Mouse (Mus musculus): Measurements from ENCODE around the gene Hoxb7. TPM values are rescaled to one million over a fixed set of nuclear protein-coding genes. Genes with fewer than 3 reads are reported as not detected.

The Hoxb7 gene
- polyA plus RNA-seq, 1 experiment from 2014 or later = 0.25 TPM

DNA sequence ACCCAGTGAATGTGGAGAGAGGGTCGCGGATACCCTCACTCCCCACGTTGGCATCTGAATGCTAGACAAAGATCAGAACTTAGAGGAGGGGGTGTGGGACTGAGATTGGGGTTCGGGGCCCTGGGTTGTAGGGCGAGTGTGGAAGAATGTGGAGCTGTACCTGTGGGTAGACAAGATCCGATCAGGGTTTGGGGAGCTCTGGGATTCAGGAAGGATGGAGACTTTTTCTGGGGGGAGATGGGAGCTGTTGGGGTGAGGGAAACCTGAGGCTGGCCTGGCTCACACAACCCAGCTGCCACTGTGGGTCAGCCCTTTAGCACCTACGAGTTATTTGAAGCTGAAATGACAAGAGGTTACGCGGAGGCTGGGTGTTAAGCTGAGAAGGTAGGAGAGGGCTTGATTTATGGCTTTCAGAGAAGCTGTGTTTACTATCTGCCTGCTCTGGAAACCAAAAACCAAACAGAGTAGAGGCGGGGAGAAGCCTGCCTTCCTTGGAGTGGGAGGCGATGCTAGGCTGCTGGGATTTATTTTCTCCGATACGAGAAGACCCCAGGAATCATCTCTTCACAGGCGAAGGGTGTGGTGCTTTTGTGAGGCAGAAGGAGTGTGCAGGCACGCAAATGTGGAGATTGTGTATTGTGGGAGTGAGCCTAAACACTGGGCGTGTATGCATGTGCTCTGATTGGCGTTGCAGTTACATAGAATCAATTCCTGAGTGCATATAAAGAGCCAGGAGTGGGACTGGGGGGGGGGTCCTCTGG, 47.0 kb downstream of the Hoxb7 start:
- Histone ChIP-seq H3K4me2 (peak overlapping the region; percentile 67), H3K4me1 (peaks cover 7% of the 10 kb centered on the region), H3K27ac (replicated peaks) (peak overlapping the region; percentile 67), H3K9me3 (no peaks in the 10 kb centered on the region), H3K27me3 (replicated peaks) (peaks cover 100% of the 10 kb centered on the region), H3K9ac (peak overlapping the region; percentile 77), H3K4me3 (peak overlapping the region; percentile 50), H3K36me3 (no peaks in the 10 kb centered on the region)
- WGBS = 9% methylated on average over 17 of the region's 17 CpGs
- no peak for ATAC-seq (ENCODE audit: extremely low read depth, insufficient number of reproducible peaks, low FRiP score, low TSS enrichment)

DNA sequence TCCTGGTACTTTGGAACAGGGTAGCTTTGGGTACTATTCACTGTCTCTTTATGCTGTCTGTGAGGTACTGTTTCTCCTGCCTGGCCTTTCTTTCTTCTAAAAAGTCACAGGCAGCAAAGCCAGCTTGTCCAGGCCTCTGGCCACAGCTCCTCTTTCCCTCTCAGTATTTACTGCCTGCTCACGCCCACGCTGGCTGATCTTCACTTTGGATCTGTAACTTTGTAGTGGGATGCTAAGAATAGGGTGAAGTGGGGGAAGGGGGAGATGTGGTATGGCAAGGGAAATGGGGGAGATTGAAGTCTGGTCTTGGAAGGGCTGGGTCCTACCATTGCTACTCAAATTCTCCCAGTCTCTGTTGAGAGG, 47.6 kb downstream of the Hoxb7 start:
- WGBS = 12% methylated on average over 2 of the region's 2 CpGs
- peak overlapping the region; percentile 67 for H3K27ac ChIP-seq (replicated peaks)
- H3K36me3 ChIP-seq = no peaks in the 10 kb centered on the region
- no peak for ATAC-seq (ENCODE audit: extremely low read depth, insufficient number of reproducible peaks, low FRiP score, low TSS enrichment)
- H3K4me3 ChIP-seq = peak overlapping the region; percentile 50
- H3K27me3 ChIP-seq (replicated peaks) = peaks cover 100% of the 10 kb centered on the region
- H3K9ac ChIP-seq = peak overlapping the region; percentile 77
- peaks cover 10% of the 10 kb centered on the region for H3K4me1 ChIP-seq
- H3K9me3 ChIP-seq = no peaks in the 10 kb centered on the region
- H3K4me2 ChIP-seq = peak overlapping the region; percentile 67

- WGBS = 51% methylated on average over 3 of the region's 3 CpGs
- Histone ChIP-seq H3K4me2 (no peak overlapping the region; the same call in 1 of the 2 replicates), H3K9ac (no peak overlapping the region), H3K4me3 (no peak overlapping the region), H3K27me3 (replicated peaks) (peaks cover 100% of the 10 kb centered on the region), H3K27ac (replicated peaks) (no peak overlapping the region), H3K9me3 (no peaks in the 10 kb centered on the region), H3K36me3 (no peaks in the 10 kb centered on the region), H3K4me1 (peaks cover 12% of the 10 kb centered on the region)
- ATAC-seq (ENCODE audit: extremely low read depth, insufficient number of reproducible peaks, low FRiP score, low TSS enrichment) = no peak
These were observed 48.6 kb downstream of the Hoxb7 start for GRCm38 (mm10) chr11:96334998-96335397.

DNA sequence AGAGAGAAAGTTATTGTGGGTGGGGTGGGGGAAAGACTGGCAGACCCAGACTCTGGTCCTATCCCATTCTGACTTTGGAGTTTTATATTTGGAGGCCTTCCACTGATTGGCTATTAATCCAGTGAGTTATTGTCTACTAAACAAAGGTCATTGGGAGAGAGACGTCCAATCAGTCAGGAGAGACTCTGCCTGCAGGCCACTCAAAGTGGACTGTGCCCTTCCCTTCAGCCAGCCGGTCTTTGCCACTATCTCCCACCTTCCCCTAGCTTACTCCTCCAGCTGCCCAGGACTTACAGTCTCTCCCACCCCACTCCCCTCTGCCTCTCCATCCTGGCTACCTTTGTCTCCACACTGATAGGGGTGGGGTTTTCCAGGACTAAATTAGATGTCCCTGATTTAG, 50.2 kb downstream of the Hoxb7 start:
- Histone ChIP-seq H3K4me1 (peaks cover 14% of the 10 kb centered on the region), H3K4me2 (no peak overlapping the region), H3K36me3 (no peaks in the 10 kb centered on the region), H3K9ac (peak overlapping the region; percentile 11; the same call in 1 of the 2 replicates), H3K27me3 (replicated peaks) (peaks cover 100% of the 10 kb centered on the region), H3K4me3 (no peak overlapping the region), H3K9me3 (no peaks in the 10 kb centered on the region), H3K27ac (replicated peaks) (no peak overlapping the region)
- WGBS = 24% methylated on average over 2 of the region's 2 CpGs
- no peak for ATAC-seq (ENCODE audit: extremely low read depth, insufficient number of reproducible peaks, low FRiP score, low TSS enrichment)

DNA sequence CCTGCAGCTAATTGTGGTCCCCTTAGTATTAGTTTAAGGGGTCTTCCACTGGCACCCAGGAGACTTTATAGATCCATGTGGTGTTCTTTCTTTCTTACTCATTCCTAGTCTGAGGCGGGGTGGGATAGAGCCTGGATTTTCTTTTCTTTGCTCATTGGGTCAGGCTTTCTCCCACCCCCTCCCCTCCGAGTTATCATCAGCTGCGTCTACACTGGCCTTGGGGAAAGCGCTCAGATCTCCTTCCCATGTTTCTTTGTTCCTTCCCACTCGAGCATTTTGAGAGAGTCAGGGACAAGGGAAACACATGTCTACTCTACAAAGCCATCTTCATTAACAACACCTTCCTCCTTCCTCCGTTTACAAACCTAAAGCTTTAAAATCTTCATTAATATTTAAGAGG, 50.6 kb downstream of the Hoxb7 start:
- H3K4me2 ChIP-seq = no peak overlapping the region
- H3K9ac ChIP-seq = 0 out of 2 replicates have a peak overlapping the region, but pooled peaks have one; percentile 11
- peaks cover 17% of the 10 kb centered on the region for H3K4me1 ChIP-seq
- WGBS = 10% methylated on average over 6 of the region's 6 CpGs
- ATAC-seq (ENCODE audit: extremely low read depth, insufficient number of reproducible peaks, low FRiP score, low TSS enrichment) = no peak
- H3K27me3 ChIP-seq (replicated peaks) = peaks cover 100% of the 10 kb centered on the region
- no peak overlapping the region for H3K27ac ChIP-seq (replicated peaks)
- no peak overlapping the region for H3K4me3 ChIP-seq
- H3K9me3 ChIP-seq = no peaks in the 10 kb centered on the region
- H3K36me3 ChIP-seq = no peaks in the 10 kb centered on the region

DNA sequence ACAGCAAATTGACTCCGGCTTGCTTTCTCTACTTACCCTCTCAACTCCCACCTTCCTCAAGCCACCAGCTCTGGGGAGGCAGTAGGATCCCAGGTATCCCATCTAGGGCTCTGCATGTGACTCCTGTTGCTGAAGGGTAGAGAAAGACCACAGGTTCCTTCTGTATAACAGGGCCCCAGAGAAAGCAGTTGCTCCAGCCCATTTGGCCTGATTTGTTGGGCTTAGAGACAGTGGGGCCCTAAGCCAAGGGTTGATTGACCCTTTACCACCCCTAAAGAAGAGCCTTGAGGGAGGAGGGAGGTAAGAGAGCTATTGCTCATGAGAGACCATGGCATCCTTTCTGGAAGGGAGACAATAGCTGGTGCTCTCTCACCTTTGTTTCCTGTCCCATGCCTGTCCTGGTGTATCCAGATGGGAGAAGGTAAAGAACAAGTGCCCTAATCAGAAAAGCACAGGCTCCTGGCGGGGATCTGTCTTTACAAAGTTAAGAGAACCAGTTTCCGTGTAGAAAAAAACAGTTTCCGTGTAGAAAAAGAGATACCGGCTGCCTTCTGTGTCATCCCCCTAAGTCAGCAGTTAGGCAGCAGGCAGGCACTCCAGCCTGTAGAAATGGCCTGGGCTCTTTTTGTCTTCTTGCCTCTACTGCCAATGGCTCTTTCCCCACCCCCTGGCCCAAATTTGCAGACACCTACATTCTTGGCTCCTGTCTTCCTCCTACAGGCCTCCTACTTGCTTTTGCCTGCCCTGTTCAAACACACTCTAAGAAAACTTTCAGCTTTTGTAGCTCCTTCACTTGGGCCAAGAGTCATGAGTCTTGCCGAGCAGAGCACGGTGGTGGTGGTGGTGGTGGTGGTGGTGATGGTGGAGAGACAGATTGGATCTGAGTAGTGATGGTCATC, 52.8 kb downstream of the Hoxb7 start:
- H3K4me1 ChIP-seq = peaks cover 18% of the 10 kb centered on the region
- H3K36me3 ChIP-seq = no peaks in the 10 kb centered on the region
- H3K27me3 ChIP-seq (replicated peaks) = peaks cover 100% of the 10 kb centered on the region
- H3K4me3 ChIP-seq = no peak overlapping the region
- 0 out of 2 replicates have a peak overlapping the region, but pooled peaks have one; percentile 28 for H3K9ac ChIP-seq
- H3K27ac ChIP-seq (replicated peaks) = peak overlapping the region; percentile 66
- ATAC-seq (ENCODE audit: extremely low read depth, insufficient number of reproducible peaks, low FRiP score, low TSS enrichment) = no peak
- H3K4me2 ChIP-seq = peak overlapping the region; percentile 9
- H3K9me3 ChIP-seq = no peaks in the 10 kb centered on the region
- 28% methylated on average over 7 of the region's 7 CpGs for WGBS

MicroRNA genes within 50 kb of the gene (microRNA counts, 519-probe panel; counts per million panel counts)
- microRNA mmu-miR-10a = 3,787 counts per million, percentile 73 among the panel's probes with 10 or more counts
- microRNA mmu-miR-196a = 209 counts per million, percentile 61 among the panel's probes with 10 or more counts

Small RNA genes within 50 kb of the gene (microRNA-seq; reads per million reads assigned to microRNA genes)
- gene Mir10a (4,879 reads per million, percentile 92 among the genes with 10 or more reads in this experiment), gene Mir196a-1 (1.0 reads per million)

Other genes with a start within 250 kb of the Hoxb7 start
- 31.5 and 33.1 TPM in 2 replicates for gene Ube2z, start 221.2 kb upstream of the Hoxb7 start, polyA plus RNA-seq (2015; fragmentation: Nextera tagmentation; extraction: Ambion mirVana)
- 1,502 and 1,689 TPM in 2 replicates for gene Atp5g1, start 211.0 kb upstream of the Hoxb7 start, polyA plus RNA-seq (2015; fragmentation: Nextera tagmentation; extraction: Ambion mirVana)
- gene Calcoco2, start 174.7 kb upstream of the Hoxb7 start, polyA plus RNA-seq (2015; fragmentation: Nextera tagmentation; extraction: Ambion mirVana) = not detected in 2 replicates
- gene Ttll6, start 152.8 kb upstream of the Hoxb7 start, polyA plus RNA-seq (2015; fragmentation: Nextera tagmentation; extraction: Ambion mirVana) = not detected in 2 replicates
- gene Hoxb13, start 92.3 kb upstream of the Hoxb7 start, polyA plus RNA-seq (2015; fragmentation: Nextera tagmentation; extraction: Ambion mirVana) = not detected in 2 replicates
- gene Hoxb9, start 15.2 kb upstream of the Hoxb7 start, polyA plus RNA-seq (2015; fragmentation: Nextera tagmentation; extraction: Ambion mirVana) = 0.06 TPM in 1 of 2 replicates, not detected in the other
- gene Hoxb8, start 4.7 kb upstream of the Hoxb7 start, polyA plus RNA-seq (2015; fragmentation: Nextera tagmentation; extraction: Ambion mirVana) = not detected in 2 replicates
- 1.4 and 2.0 TPM in 2 replicates for gene Hoxb6, start 5.9 kb downstream of the Hoxb7 start, polyA plus RNA-seq (2015; fragmentation: Nextera tagmentation; extraction: Ambion mirVana)
- gene Hoxb5, start 16.7 kb downstream of the Hoxb7 start, polyA plus RNA-seq (2015; fragmentation: Nextera tagmentation; extraction: Ambion mirVana) = 3.8 and 5.5 TPM in 2 replicates
- 0.43 and 0.59 TPM in 2 replicates for gene Hoxb4, start 31.6 kb downstream of the Hoxb7 start, polyA plus RNA-seq (2015; fragmentation: Nextera tagmentation; extraction: Ambion mirVana)
- 0.31 and 1.1 TPM in 2 replicates for gene Hoxb3, start 36.7 kb downstream of the Hoxb7 start, polyA plus RNA-seq (2015; fragmentation: Nextera tagmentation; extraction: Ambion mirVana)
- 3.6 and 5.9 TPM in 2 replicates for gene Hoxb2, start 63.9 kb downstream of the Hoxb7 start, polyA plus RNA-seq (2015; fragmentation: Nextera tagmentation; extraction: Ambion mirVana)
- 0.17 and 0.18 TPM in 2 replicates for gene Hoxb1, start 79.1 kb downstream of the Hoxb7 start, polyA plus RNA-seq (2015; fragmentation: Nextera tagmentation; extraction: Ambion mirVana)
- 0.33 and 1.1 TPM in 2 replicates for gene Skap1, start 178.0 kb downstream of the Hoxb7 start, polyA plus RNA-seq (2015; fragmentation: Nextera tagmentation; extraction: Ambion mirVana)